8 mouse cellular contexts compared by ENCODE assay signal in genomic region chr11:51967443-51968401, GRCm38 (mm10). TPM values are rescaled to one million over a fixed set of nuclear protein-coding genes. Genes with fewer than 3 reads are reported as not detected.
DNase-seq lines count a peak whose midpoint lies in the region; ATAC-seq lines count a peak whose summit lies in the region.

Gene Cdkn2aipnl (plus strand): TSS chr11:51967661.

- peaks cover 39% of the 10 kb centered on the region for H3K36me3 ChIP-seq in megakaryocyte, embryonic 14.5 days (replicated peaks; ENCODE audit: low read length)

- peaks cover 52% of the 10 kb centered on the region for H3K4me1 ChIP-seq in megakaryocyte, embryonic 14.5 days

- peak within 1 kb of the TSS; percentile 99 for H3K4me3 ChIP-seq in megakaryocyte, embryonic 14.5 days (replicated peaks)

- H3K27me3 ChIP-seq in megakaryocyte, embryonic 14.5 days (replicated peaks): no peaks in the 10 kb centered on the region

- peak; percentile 99 for ATAC-seq in common myeloid progenitor, adult 5-6 weeks (replicated peaks; ENCODE audit: low read depth, poor library complexity, severe bottlenecking)

- H3K9me3 ChIP-seq in megakaryocyte, embryonic 14.5 days: no peaks in the 10 kb centered on the region

- peak; percentile 97 for DNase-seq in ZHBTc4 (ENCODE audit: low read depth, low spot score)
- peak; percentile 95 for DNase-seq in gastrocnemius, adult 8-10 months (ENCODE audit: low spot score in 2 of 2)
- peak; percentile 56 for DNase-seq in hindlimb bud, embryonic 11.5 days (ENCODE audit: extremely low spot score, low read depth, low spot score)
- DNase-seq in left cerebral cortex, adult 8-10 months (ENCODE audit: low spot score in 2 of 2): peak; percentile 86 to 98
- peak; percentile 95 to 97 for DNase-seq in right cerebral cortex, postnatal 10 days (ENCODE audit: low spot score in 2 of 2)
- peak; percentile 99 for DNase-seq in urinary bladder, postnatal 25 days (ENCODE audit: low spot score)

RNA-seq across cellular contexts. Expression of gene Cdkn2aipnl, which starts in this region (rescaled TPM):
- 60.7 and 63.6 TPM in 2 replicates for total RNA-seq in common myeloid progenitor, adult 5-6 weeks (2017)
- total RNA-seq in gastrocnemius, adult 8-10 months (2022): 10 to 100 TPM; 26.1 to 41.4 (median 30.0) TPM
- 10 to 100 TPM; 40.8 to 45.8 (median 41.1) TPM for total RNA-seq in left cerebral cortex, adult 8-10 months (2022)
- polyA plus RNA-seq in megakaryocyte, embryonic 14.5 days (2012; ENCODE audit: insufficient read depth, low replicate concordance): 17.5 and 17.7 TPM in 2 replicates

Comparison
In these comparisons a context has a peak if more than half of its experiments do, and no peak if none do; other contexts are left out.
1. Peak in every context shown above with its lines: DNase-seq, ATAC-seq and H3K4me3 ChIP-seq.